Mouse (Mus musculus) stomach, embryonic 16.5 days (tissue): Measurements from ENCODE around the gene Pitpna. TPM values are rescaled to one million over a fixed set of nuclear protein-coding genes. Genes with fewer than 3 reads are reported as not detected.

Experiments
- ATAC-seq: fragments of 200-750 bp; cut with Nextera tagmentation; 2 replicates; pipeline ENCODE4 v1.8.0; 2017; ENCODE audit warnings: moderate number of reproducible peaks, moderate TSS enrichment; ENCODE audit not compliant: insufficient read depth, low FRiP score
- H3K27ac ChIP-seq: fragments of 300-500 bp; sonication (generic); 2 replicates; pipeline ENCODE4 v1.5.1; 2014; ENCODE audit warnings: low read length
- H3K27me3 ChIP-seq: fragments of 300-500 bp; sonication (generic); 2 replicates; pipeline ENCODE4 v1.6.1; 2014; ENCODE audit warnings: low read length, control low read depth, mixed read lengths; ENCODE audit not compliant: control insufficient read depth, insufficient read depth
- H3K36me3 ChIP-seq: fragments of 300-500 bp; sonication (generic); 2 replicates; pipeline ENCODE4 v1.6.1; 2014; ENCODE audit warnings: low read length; ENCODE audit not compliant: control insufficient read depth, insufficient read depth
- H3K4me1 ChIP-seq: fragments of 300-500 bp; sonication (generic); 2 replicates; pipeline ENCODE4 v1.6.1; 2014; ENCODE audit warnings: low read length, control low read depth, mixed read lengths; ENCODE audit not compliant: control insufficient read depth, insufficient read depth
- H3K4me2 ChIP-seq: fragments of 300-500 bp; sonication (generic); 2 replicates; pipeline ENCODE4 v1.6.1; 2014; ENCODE audit warnings: low read depth, low read length, mixed read lengths
- H3K4me3 ChIP-seq: fragments of 300-500 bp; sonication (generic); replicated peaks from 2 replicates; pipeline ENCODE4 v1.5.1; 2014; ENCODE audit warnings: mild to moderate bottlenecking, low read length
- H3K9ac ChIP-seq: fragments of 300-500 bp; sonication (generic); 2 replicates; pipeline ENCODE4 v1.6.1; 2014; ENCODE audit warnings: low read length
- H3K9me3 ChIP-seq: fragments of 300-500 bp; sonication (generic); replicated peaks from 2 replicates; pipeline ENCODE4 v1.6.1; 2016; ENCODE audit warnings: low read length, control low read depth; ENCODE audit not compliant: control insufficient read depth
- WGBS: fragments of 180-500 bp; shearing (Covaris S2); extraction: QIAGEN DNeasy Blood & Tissue Kit; methylation state at CpG from one replicate; pipeline ENCODE4 v1.1.7; 2014; 5-methylcytosine and 5-hydroxymethylcytosine counted together
- polyA plus RNA-seq: library from polyadenylated mRNA; unstranded; fragments of >200 nt; fragmentation: Nextera tagmentation; extraction: Ambion mirVana; gene quantifications from 2 replicates; pipeline ENCODE4 v1.2.1, GENCODE M21; 2015

Gene Pitpna
- polyA plus RNA-seq, 1 experiment from 2014 or later, result 63.1 TPM

DNA sequence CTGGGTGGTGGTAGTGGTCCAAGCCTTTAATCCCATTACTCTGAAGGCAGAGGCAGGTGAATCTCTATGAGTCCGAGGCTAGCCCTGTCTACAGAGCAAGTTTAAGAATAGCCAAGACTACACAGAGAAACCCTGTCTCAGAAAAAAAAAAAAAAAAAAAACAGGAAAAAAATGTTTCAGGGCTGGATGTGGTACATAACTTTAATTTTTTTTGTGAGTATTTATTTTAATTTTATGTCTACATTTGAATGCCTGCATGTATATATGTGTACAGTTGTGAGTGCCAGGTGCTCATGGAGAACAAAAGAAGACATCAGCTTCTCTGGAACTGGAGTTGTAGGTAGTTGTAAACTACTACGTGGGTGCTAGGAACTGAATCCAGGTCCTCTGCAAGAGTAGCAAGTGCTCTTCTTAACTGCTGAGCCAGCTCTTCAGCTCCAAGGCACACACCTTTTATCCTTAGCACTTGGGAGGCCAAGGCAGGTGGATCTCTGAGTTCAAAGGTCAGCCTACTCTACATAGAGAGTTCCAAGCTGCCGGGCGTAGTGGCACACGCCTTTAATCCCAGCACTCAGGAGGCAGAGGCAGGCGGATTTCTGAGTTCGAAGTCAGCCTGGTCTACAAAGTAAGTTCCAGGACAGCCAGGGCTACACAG, 6.3 kb upstream of the Pitpna start:
- no peak overlapping the region for H3K9ac ChIP-seq
- no peaks in the 10 kb centered on the region for H3K27me3 ChIP-seq
- H3K9me3 ChIP-seq, result no peaks in the 10 kb centered on the region
- H3K4me2 ChIP-seq, result no peak overlapping the region
- ATAC-seq, result no peak
- WGBS, result 92% methylated on average over 7 of the region's 7 CpGs
- no peak overlapping the region for H3K4me3 ChIP-seq
- H3K27ac ChIP-seq, result no peak overlapping the region
- H3K4me1 ChIP-seq, result no peaks in the 10 kb centered on the region
- H3K36me3 ChIP-seq, result no peaks in the 10 kb centered on the region

- H3K27me3 ChIP-seq, result no peaks in the 10 kb centered on the region
- no peaks in the 10 kb centered on the region for H3K36me3 ChIP-seq
- ATAC-seq, result no peak
- H3K9ac ChIP-seq, result no peak overlapping the region
- 72% methylated on average over 2 of the region's 2 CpGs for WGBS
- no peak overlapping the region for H3K4me2 ChIP-seq
- no peaks in the 10 kb centered on the region for H3K9me3 ChIP-seq
- no peak overlapping the region for H3K27ac ChIP-seq
- no peak overlapping the region for H3K4me3 ChIP-seq
- H3K4me1 ChIP-seq, result peaks cover 4% of the 10 kb centered on the region; the same call in 1 of the 2 replicates
Observed at GRCm38 (mm10) chr11:75583521-75583920, 4.4 kb upstream of the Pitpna start.

GRCm38 (mm10) chr11:75585061-75585460, 2.8 kb upstream of the Pitpna start:
- Histone ChIP-seq H3K4me2 (no peak overlapping the region), H3K9me3 (no peaks in the 10 kb centered on the region), H3K36me3 (no peaks in the 10 kb centered on the region), H3K9ac (no peak overlapping the region), H3K27me3 (no peaks in the 10 kb centered on the region), H3K4me1 (peaks cover 16% of the 10 kb centered on the region), H3K4me3 (no peak overlapping the region), H3K27ac (no peak overlapping the region)
- WGBS, result 61% methylated on average over 4 of the region's 4 CpGs
- no peak for ATAC-seq

DNA sequence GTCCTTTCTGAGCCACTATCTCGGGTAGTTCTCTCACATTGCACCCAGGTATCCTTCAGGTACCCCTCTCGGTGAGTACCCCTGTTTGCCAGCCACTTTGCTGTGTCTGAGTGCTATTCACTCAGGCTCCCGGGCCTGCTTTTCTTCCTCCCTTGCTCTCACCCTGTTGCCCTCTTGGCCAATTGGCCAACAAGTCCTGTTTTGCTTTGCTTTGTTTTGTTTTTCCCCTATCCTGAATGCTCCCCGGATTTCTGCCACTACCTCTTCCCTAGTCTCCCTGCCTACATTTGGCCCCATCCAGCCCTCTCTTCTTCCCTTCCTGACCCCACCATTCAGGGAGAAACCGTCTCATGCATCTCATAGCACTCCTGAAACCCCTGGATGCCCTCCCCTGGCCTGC, 1.9 kb upstream of the Pitpna start:
- ATAC-seq, result no peak
- H3K4me3 ChIP-seq, result no peak overlapping the region
- H3K9ac ChIP-seq, result no peak overlapping the region
- no peaks in the 10 kb centered on the region for H3K9me3 ChIP-seq
- 81% methylated on average over 5 of the region's 5 CpGs for WGBS
- peaks cover 16% of the 10 kb centered on the region for H3K4me1 ChIP-seq
- no peaks in the 10 kb centered on the region for H3K27me3 ChIP-seq
- no peak overlapping the region for H3K4me2 ChIP-seq
- H3K27ac ChIP-seq, result no peak overlapping the region
- H3K36me3 ChIP-seq, result no peaks in the 10 kb centered on the region

- 88% methylated on average over 5 of the region's 5 CpGs for WGBS
- H3K27ac ChIP-seq, result no peak overlapping the region
Observed at GRCm38 (mm10) chr11:75586963-75587362, 934 bp upstream of the Pitpna start.

DNA sequence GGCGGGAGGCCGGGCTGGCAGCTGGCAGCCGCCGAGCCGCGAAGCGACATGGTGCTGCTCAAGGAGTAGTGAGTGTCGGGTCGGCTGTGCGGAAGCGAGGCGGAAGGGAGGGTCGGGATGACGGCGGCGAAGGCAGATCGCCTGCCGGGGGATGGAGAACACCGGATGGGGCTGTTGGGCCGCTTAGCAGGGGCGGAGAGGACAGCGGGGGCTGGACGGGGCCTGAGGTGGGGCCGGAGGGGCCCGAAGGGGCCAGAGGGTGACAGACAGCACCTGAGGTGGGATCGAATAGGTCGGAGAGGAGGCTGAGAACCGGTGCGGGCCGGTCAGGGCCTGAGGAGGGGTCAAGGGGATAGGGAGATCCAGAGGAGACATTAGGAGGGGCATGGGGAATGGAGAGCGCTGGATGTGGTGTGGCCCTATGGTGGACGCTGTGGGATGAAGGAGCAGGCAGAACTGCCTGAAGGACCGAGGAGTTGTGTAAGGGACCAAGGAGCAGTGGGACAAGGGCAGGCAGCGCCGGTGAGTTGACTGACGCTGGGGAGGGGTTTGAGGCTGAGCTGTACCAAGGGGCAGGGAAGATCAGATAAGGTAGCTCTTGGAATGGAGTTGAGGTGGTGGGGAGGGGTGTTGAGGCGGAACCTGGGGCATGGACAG, 516 bp downstream of the Pitpna start:
- H3K4me2 ChIP-seq, result peak overlapping the region; percentile 89
- WGBS, result under 1% methylated on average over 37 of the region's 37 CpGs
- H3K27ac ChIP-seq, result peak overlapping the region; percentile 84

More at GRCm38 (mm10) chr11:75586963-75587362, 934 bp upstream of the Pitpna start:
- ATAC-seq, result no peak
- no peak overlapping the region for H3K9ac ChIP-seq
- no peak overlapping the region for H3K4me2 ChIP-seq
- H3K27me3 ChIP-seq, result no peaks in the 10 kb centered on the region
- peaks cover 16% of the 10 kb centered on the region for H3K4me1 ChIP-seq
- no peaks in the 10 kb centered on the region for H3K9me3 ChIP-seq
- no peaks in the 10 kb centered on the region for H3K36me3 ChIP-seq
- no peak overlapping the region for H3K4me3 ChIP-seq

DNA sequence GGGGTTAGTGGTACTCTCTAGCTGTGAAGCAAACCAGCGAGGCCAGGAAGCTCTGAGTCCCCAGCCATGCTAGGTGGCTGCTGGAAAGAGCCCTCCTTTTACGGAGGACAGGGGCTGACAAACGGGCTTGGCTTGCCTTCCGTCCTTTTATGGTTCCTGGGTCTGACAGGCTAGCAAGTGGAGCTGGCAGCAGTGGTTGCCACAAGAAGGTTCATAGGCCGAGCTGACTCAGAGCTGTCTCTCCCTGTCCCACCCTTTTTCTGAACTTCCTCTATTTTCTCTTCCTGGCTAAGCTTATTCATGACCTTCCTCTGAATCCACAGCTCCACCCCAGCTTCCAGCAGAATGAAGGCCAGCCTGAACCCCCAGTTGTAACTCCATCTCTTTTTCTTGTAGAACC, 4.7 kb downstream of the Pitpna start:
- Histone ChIP-seq H3K4me3 (no peak overlapping the region), H3K36me3 (0 out of 2 replicates have a peak, but pooled peaks cover 4% of the 10 kb centered on the region), H3K27ac (peak overlapping the region; percentile 73; the same call in 1 of the 2 replicates), H3K4me2 (no peak overlapping the region), H3K4me1 (peaks cover 23% of the 10 kb centered on the region), H3K9me3 (no peaks in the 10 kb centered on the region), H3K9ac (no peak overlapping the region), H3K27me3 (no peaks in the 10 kb centered on the region)
- ATAC-seq, result no peak
- WGBS, result 75% methylated on average over 5 of the region's 5 CpGs

More for the DNA sequence above, 516 bp downstream of the Pitpna start:
- ATAC-seq, result peak; percentile 67
- Histone ChIP-seq H3K4me1 (peaks cover 16% of the 10 kb centered on the region), H3K9ac (peak overlapping the region; percentile 94), H3K27me3 (no peaks in the 10 kb centered on the region), H3K4me3 (peak overlapping the region; percentile 86), H3K9me3 (no peaks in the 10 kb centered on the region), H3K36me3 (no peaks in the 10 kb centered on the region)

DNA sequence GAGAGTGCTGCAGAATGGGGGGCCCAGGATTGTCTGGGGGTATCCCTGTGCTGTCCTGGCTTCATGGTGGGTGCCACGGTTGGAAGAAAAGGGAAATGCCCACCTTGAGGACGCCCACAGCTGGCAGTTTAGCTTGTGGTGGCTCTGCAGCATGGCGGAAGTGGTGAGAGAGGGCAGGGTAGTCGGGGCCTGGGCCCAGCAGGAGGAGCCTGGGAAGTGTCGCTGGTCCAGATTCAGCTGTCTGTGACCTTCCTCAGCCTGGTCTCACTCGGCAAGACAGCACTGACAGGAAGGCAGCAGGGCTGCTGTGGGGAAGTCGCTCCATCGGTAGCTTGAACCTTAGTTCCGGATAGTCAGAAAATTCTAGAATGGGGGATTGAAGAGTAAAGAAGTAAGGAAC, 6.5 kb downstream of the Pitpna start:
- H3K4me2 ChIP-seq, result no peak overlapping the region
- ATAC-seq, result no peak
- no peak overlapping the region for H3K9ac ChIP-seq
- no peaks in the 10 kb centered on the region for H3K9me3 ChIP-seq
- H3K36me3 ChIP-seq, result peaks cover 4% of the 10 kb centered on the region; the same call in 1 of the 2 replicates
- 77% methylated on average over 9 of the region's 9 CpGs for WGBS
- no peak overlapping the region for H3K27ac ChIP-seq
- peaks cover 13% of the 10 kb centered on the region for H3K4me1 ChIP-seq
- H3K27me3 ChIP-seq, result no peaks in the 10 kb centered on the region
- H3K4me3 ChIP-seq, result no peak overlapping the region

DNA sequence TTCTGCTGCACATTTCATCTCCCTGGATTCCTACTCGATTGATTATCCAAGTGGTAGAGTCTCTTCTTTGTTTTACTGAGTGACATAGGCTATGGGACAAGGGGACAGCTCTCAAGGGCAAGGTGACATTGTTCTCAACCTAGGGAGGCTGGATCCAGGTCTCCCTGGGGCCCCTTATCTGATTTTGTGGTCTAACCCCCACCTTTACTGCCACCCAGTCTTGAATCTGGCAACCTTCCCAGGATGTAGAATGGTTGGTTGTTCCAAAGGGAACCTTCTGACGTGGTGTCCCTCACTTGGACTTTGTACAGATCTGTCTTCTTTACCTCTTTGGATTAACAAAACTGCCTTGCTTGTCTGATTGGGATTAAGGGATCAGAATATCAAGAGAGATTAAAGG, 7.5 kb downstream of the Pitpna start:
- ATAC-seq, result no peak
- peaks cover 6% of the 10 kb centered on the region; the same call in 1 of the 2 replicates for H3K36me3 ChIP-seq

More for the DNA sequence above, 7.5 kb downstream of the Pitpna start:
- Histone ChIP-seq H3K9me3 (no peaks in the 10 kb centered on the region), H3K27me3 (no peaks in the 10 kb centered on the region), H3K4me3 (no peak overlapping the region), H3K4me2 (no peak overlapping the region), H3K27ac (peak overlapping the region; percentile 30; the same call in 1 of the 2 replicates), H3K9ac (no peak overlapping the region), H3K4me1 (peaks cover 10% of the 10 kb centered on the region)
- WGBS, result 65% methylated on average over 2 of the region's 2 CpGs
